Mouse (Mus musculus) limb, embryonic 14.5 days (tissue): ENCODE data around the gene Cwc25. TPM values are rescaled to one million over a fixed set of nuclear protein-coding genes. Genes with fewer than 3 reads are reported as not detected.
"Not testable (repeated sequence)": the region's sequence is repeated elsewhere in the genome, so short reads cannot be mapped to it uniquely, and the experiment has no call there.

Experiments used
- ATAC-seq: fragments of 200-750 bp; cut with Nextera tagmentation; 2 replicates; pipeline ENCODE4 v1.8.0; 2017; ENCODE audit warnings: low read depth, moderate number of reproducible peaks, moderate TSS enrichment; ENCODE audit not compliant: low FRiP score
- DNase-seq: peaks from one replicate; pipeline ENCODE4 v3.0.0-alpha.2; 2015; ENCODE audit warnings: low spot score
- H3K27ac ChIP-seq: fragments of 300-500 bp; sonication (generic); replicated peaks from 2 replicates; pipeline ENCODE4 v1.5.1; 2014; ENCODE audit warnings: low read depth, mild to moderate bottlenecking, low read length, moderate library complexity, mixed read lengths
- H3K27me3 ChIP-seq: fragments of 300-500 bp; sonication (generic); 2 replicates; pipeline ENCODE4 v1.6.1; 2014; ENCODE audit warnings: low read length, mixed read lengths; ENCODE audit not compliant: control insufficient read depth, insufficient read depth
- H3K36me3 ChIP-seq: fragments of 300-500 bp; sonication (generic); 2 replicates; pipeline ENCODE4 v1.6.1; 2014; ENCODE audit warnings: mild to moderate bottlenecking, low read length, moderate library complexity, mixed read lengths; ENCODE audit not compliant: control insufficient read depth, insufficient read depth
- H3K4me1 ChIP-seq: fragments of 300-500 bp; sonication (generic); 2 replicates; pipeline ENCODE4 v1.6.1; 2014; ENCODE audit warnings: antibody characterized with exemption, low read length, mixed read lengths; ENCODE audit not compliant: control insufficient read depth, insufficient read depth
- H3K4me2 ChIP-seq: fragments of 300-500 bp; sonication (generic); replicated peaks from 2 replicates; pipeline ENCODE4 v1.6.1; 2014; ENCODE audit warnings: low read depth, mild to moderate bottlenecking, low read length, moderate library complexity; ENCODE audit not compliant: severe bottlenecking
- H3K4me3 ChIP-seq: fragments of 300-500 bp; sonication (generic); replicated peaks from 2 replicates; pipeline ENCODE4 v1.5.1; 2014; ENCODE audit warnings: low read length
- H3K9ac ChIP-seq: fragments of 300-500 bp; sonication (generic); 2 replicates; pipeline ENCODE4 v1.6.1; 2014; ENCODE audit warnings: mild to moderate bottlenecking, low read depth, low read length, moderate library complexity; ENCODE audit not compliant: severe bottlenecking
- H3K9me3 ChIP-seq: fragments of 300-500 bp; sonication (generic); 2 replicates; pipeline ENCODE4 v1.6.1; 2016; ENCODE audit warnings: low read length; ENCODE audit not compliant: control insufficient read depth
- POLR2A ChIP-seq: fragments of 200-500 bp; IDR thresholded peaks from 2 replicates; pipeline ENCODE4 v1.8.0; 2012; ENCODE audit warnings: inconsistent platforms, mild to moderate bottlenecking, moderate library complexity, borderline replicate concordance; ENCODE audit not compliant: insufficient read depth, insufficient read length; ENCODE audit errors: extremely low read depth
- WGBS: fragments of 180-500 bp; shearing (Covaris S2); extraction: QIAGEN DNeasy Blood & Tissue Kit; methylation state at CpG from one replicate; pipeline ENCODE4 v1.1.7; 2014; 5-methylcytosine and 5-hydroxymethylcytosine counted together
- polyA plus RNA-seq, 2 experiments: library from polyadenylated mRNA; depleted of rRNA in 1 of 2; stranded (reverse) in 1 of 2; unstranded in 1 of 2; fragments of >200 nt; fragmentation: Nextera tagmentation in 1 of 2; extraction: Ambion mirVana in 1 of 2; gene quantifications; 2 replicates each; pipeline versions ENCODE4 v1.2.1 to v1.2.3; 2012 to 2014

The Cwc25 gene
- polyA plus RNA-seq, 2 experiments, result 11.6 to 20.6 TPM

GRCm38 (mm10) chr11:97737600-97737999 is 28.8 kb downstream of the Cwc25 start:
- Histone ChIP-seq H3K27ac (0 out of 2 replicates have a peak overlapping the region, but pooled peaks have one; percentile 33), H3K4me1 (peaks cover 9% of the 10 kb centered on the region), H3K27me3 (no peaks in the 10 kb centered on the region), H3K4me3 (no peak overlapping the region), H3K4me2 (no peak overlapping the region), H3K9me3 (no peaks in the 10 kb centered on the region), H3K36me3 (no peaks in the 10 kb centered on the region; the same call in 1 of the 2 replicates), H3K9ac (no peak overlapping the region)
- DNase-seq (no peak), ATAC-seq (no peak)
- TF ChIP-seq POLR2A, result no peak
- 69% methylated on average over 4 of the region's 4 CpGs for WGBS

- ATAC-seq (no peak), DNase-seq (no peak)
- Histone ChIP-seq H3K9ac (no peak overlapping the region), H3K27ac (no peak overlapping the region), H3K4me3 (no peak overlapping the region), H3K9me3 (no peaks in the 10 kb centered on the region), H3K4me2 (no peak overlapping the region), H3K36me3 (peaks cover 6% of the 10 kb centered on the region), H3K4me1 (peaks cover 6% of the 10 kb centered on the region; the same call in 1 of the 2 replicates), H3K27me3 (no peaks in the 10 kb centered on the region)
- 85% methylated on average over 5 of the region's 5 CpGs for WGBS
- no peak for TF ChIP-seq POLR2A
These were observed 29.7 kb downstream of the Cwc25 start for GRCm38 (mm10) chr11:97736645-97737044.

GRCm38 (mm10) chr11:97734810-97735209 is 31.5 kb downstream of the Cwc25 start:
- not testable (repeated sequence) for ATAC-seq
- 84% methylated on average over 5 of the region's 5 CpGs for WGBS

GRCm38 (mm10) chr11:97733689-97734088 is 32.7 kb downstream of the Cwc25 start:
- ATAC-seq (no peak), DNase-seq (no peak)
- Histone ChIP-seq H3K9me3 (no peaks in the 10 kb centered on the region), H3K4me2 (no peak overlapping the region), H3K9ac (no peak overlapping the region), H3K27me3 (no peaks in the 10 kb centered on the region), H3K27ac (no peak overlapping the region), H3K36me3 (peaks cover 32% of the 10 kb centered on the region), H3K4me1 (peaks cover 6% of the 10 kb centered on the region; the same call in 1 of the 2 replicates), H3K4me3 (no peak overlapping the region)
- WGBS, result 17% methylated on average over 10 of the region's 10 CpGs
- TF ChIP-seq POLR2A, result no peak

More at GRCm38 (mm10) chr11:97734810-97735209, 31.5 kb downstream of the Cwc25 start:
- H3K9me3 ChIP-seq, DNase-seq, H3K4me2 ChIP-seq, H3K27me3 ChIP-seq, H3K9ac ChIP-seq, H3K27ac ChIP-seq, H3K4me3 ChIP-seq, H3K4me1 ChIP-seq: not testable (repeated sequence)
- peaks cover 21% of the 10 kb centered on the region for H3K36me3 ChIP-seq

GRCm38 (mm10) chr11:97728730-97729129 is 37.6 kb downstream of the Cwc25 start:
- Histone ChIP-seq H3K9ac (no peak overlapping the region), H3K9me3 (no peaks in the 10 kb centered on the region), H3K4me3 (no peak overlapping the region), H3K4me1 (0 out of 2 replicates have a peak, but pooled peaks cover 2% of the 10 kb centered on the region), H3K27me3 (no peaks in the 10 kb centered on the region), H3K27ac (no peak overlapping the region), H3K36me3 (peaks cover 79% of the 10 kb centered on the region), H3K4me2 (no peak overlapping the region)
- DNase-seq (no peak), ATAC-seq (no peak)
- no peak for TF ChIP-seq POLR2A
- WGBS, result 58% methylated on average over 7 of the region's 7 CpGs

- peaks cover 84% of the 10 kb centered on the region for H3K36me3 ChIP-seq
- no peak overlapping the region for H3K27ac ChIP-seq
These were observed 38.0 kb downstream of the Cwc25 start for GRCm38 (mm10) chr11:97728311-97728710.

More at GRCm38 (mm10) chr11:97728311-97728710, 38.0 kb downstream of the Cwc25 start:
- Histone ChIP-seq H3K9ac (no peak overlapping the region), H3K4me1 (no peaks in the 10 kb centered on the region), H3K9me3 (no peaks in the 10 kb centered on the region), H3K27me3 (no peaks in the 10 kb centered on the region), H3K4me2 (no peak overlapping the region), H3K4me3 (no peak overlapping the region)
- no peak for TF ChIP-seq POLR2A
- DNase-seq (no peak), ATAC-seq (no peak)
- WGBS, result 51% methylated on average over 7 of the region's 7 CpGs
